Mouse (Mus musculus) CD4-positive, CD25-positive, alpha-beta regulatory T cell, adult 9 weeks (primary cell): ENCODE results near the gene Olfr1245. TPM values are rescaled to one million over a fixed set of nuclear protein-coding genes. Genes with fewer than 3 reads are reported as not detected.

Experiments
- polyA plus RNA-seq: library from polyadenylated mRNA; unstranded; fragments of 100-300 nt; shearing (Covaris generic); gene quantifications from one replicate; pipeline ENCODE4 v1.2.1, GENCODE M21; 2017

Olfr1245 gene
- not detected for polyA plus RNA-seq

GRCm38 (mm10) chr2:89578347-89578746 is at the start of gene Olfr1245:
Gene Olfr1245, minus strand, starts transcription at chr2:89578447.

GRCm38 (mm10) chr2:89618145-89618544 is 39.9 kb upstream of the Olfr1245 start, which contains the start of gene Olfr1248:
Gene Olfr1248, minus strand, starts transcription at chr2:89618245.

GRCm38 (mm10) chr2:89614030-89614429 is 35.8 kb upstream of the Olfr1245 start, which contains the start of gene Olfr1247:
Gene Olfr1247, minus strand, starts transcription at chr2:89614130.

GRCm38 (mm10) chr2:89593057-89593456 is 14.8 kb upstream of the Olfr1245 start, which contains the start of gene Olfr1246:
Gene Olfr1246, minus strand, starts transcription at chr2:89593157.

GRCm38 (mm10) chr2:89531387-89531786 is 46.9 kb downstream of the Olfr1245 start, which contains the start of gene Olfr1243:
Gene Olfr1243, minus strand, starts transcription at chr2:89531487.

Other genes with a start within 250 kb of the Olfr1245 start
- not detected for gene Olfr1232, start 248.8 kb downstream of the Olfr1245 start, polyA plus RNA-seq
- gene Olfr1233, start 236.0 kb downstream of the Olfr1245 start, polyA plus RNA-seq = not detected
- not detected for gene Olfr1234, start 213.6 kb downstream of the Olfr1245 start, polyA plus RNA-seq
- not detected for gene Olfr1238, start 168.8 kb downstream of the Olfr1245 start, polyA plus RNA-seq
- not detected for gene Olfr1239, start 158.0 kb downstream of the Olfr1245 start, polyA plus RNA-seq
- not detected for gene Olfr1240, start 135.4 kb downstream of the Olfr1245 start, polyA plus RNA-seq
- gene Olfr1241, start 91.3 kb downstream of the Olfr1245 start, polyA plus RNA-seq = not detected
- gene Olfr1242, start 80.1 kb downstream of the Olfr1245 start, polyA plus RNA-seq = not detected
- gene Olfr1243, start 47.0 kb downstream of the Olfr1245 start, polyA plus RNA-seq = not detected
- not detected for gene Olfr1246, start 14.7 kb upstream of the Olfr1245 start, polyA plus RNA-seq
- gene Olfr1247, start 35.7 kb upstream of the Olfr1245 start, polyA plus RNA-seq = not detected
- not detected for gene Olfr1248, start 39.8 kb upstream of the Olfr1245 start, polyA plus RNA-seq
- gene Olfr1249, start 56.5 kb upstream of the Olfr1245 start, polyA plus RNA-seq = not detected
- gene Olfr1250, start 83.0 kb upstream of the Olfr1245 start, polyA plus RNA-seq = not detected
- gene Olfr1251, start 93.5 kb upstream of the Olfr1245 start, polyA plus RNA-seq = not detected
- gene Olfr1252, start 146.6 kb upstream of the Olfr1245 start, polyA plus RNA-seq = not detected
- not detected for gene Olfr1253, start 178.6 kb upstream of the Olfr1245 start, polyA plus RNA-seq
- not detected for gene Olfr1254, start 215.2 kb upstream of the Olfr1245 start, polyA plus RNA-seq
- gene Olfr1255, start 233.6 kb upstream of the Olfr1245 start, polyA plus RNA-seq = not detected